Mouse (Mus musculus) heart, embryonic 16.5 days (tissue): ENCODE measurements around the gene Ftcd. TPM values are rescaled to one million over a fixed set of nuclear protein-coding genes. Genes with fewer than 3 reads are reported as not detected.

Experiments used
- ATAC-seq: fragments of 200-750 bp; cut with Nextera tagmentation; replicated peaks from 2 replicates; pipeline ENCODE4 v1.8.0; 2017; ENCODE audit warnings: moderate number of reproducible peaks; ENCODE audit not compliant: insufficient read depth, low FRiP score; ENCODE audit errors: extremely low read depth
- H3K27ac ChIP-seq: fragments of 300-500 bp; sonication (generic); 2 replicates; pipeline ENCODE4 v1.5.1; 2014; ENCODE audit warnings: mild to moderate bottlenecking, low read length, control low read depth, moderate library complexity
- H3K27me3 ChIP-seq: fragments of 300-500 bp; sonication (generic); 2 replicates; pipeline ENCODE4 v1.6.1; 2014; ENCODE audit warnings: low read length, mixed read lengths; ENCODE audit not compliant: control insufficient read depth, insufficient read depth
- H3K36me3 ChIP-seq: fragments of 300-500 bp; sonication (generic); 2 replicates; pipeline ENCODE4 v1.6.1; 2014; ENCODE audit not compliant: control insufficient read depth, insufficient read depth
- H3K4me1 ChIP-seq: fragments of 300-500 bp; sonication (generic); 2 replicates; pipeline ENCODE4 v1.6.1; 2014; ENCODE audit warnings: low read length, mixed read lengths; ENCODE audit not compliant: control insufficient read depth, insufficient read depth
- H3K4me2 ChIP-seq: fragments of 300-500 bp; sonication (generic); 2 replicates; pipeline ENCODE4 v1.6.1; 2014; ENCODE audit warnings: low read depth, mild to moderate bottlenecking, control low read depth, low read length
- H3K4me3 ChIP-seq: fragments of 300-500 bp; sonication (generic); 2 replicates; pipeline ENCODE4 v1.5.1; 2014; ENCODE audit warnings: mild to moderate bottlenecking, control low read depth, low read length
- H3K9ac ChIP-seq: fragments of 300-500 bp; sonication (generic); 2 replicates; pipeline ENCODE4 v1.6.1; 2014; ENCODE audit warnings: low read length, control low read depth
- H3K9me3 ChIP-seq: fragments of 300-500 bp; sonication (generic); replicated peaks from 2 replicates; pipeline ENCODE4 v1.6.1; 2016; ENCODE audit warnings: low read length; ENCODE audit not compliant: control insufficient read depth
- WGBS: fragments of 180-500 bp; shearing (Covaris S2); extraction: QIAGEN DNeasy Blood & Tissue Kit; methylation state at CpG from one replicate; pipeline ENCODE4 v1.1.7; 2014; 5-methylcytosine and 5-hydroxymethylcytosine counted together
- polyA plus RNA-seq: library from polyadenylated mRNA; unstranded; fragments of >200 nt; fragmentation: Nextera tagmentation; extraction: Ambion mirVana; gene quantifications from 2 replicates; pipeline ENCODE4 v1.2.1, GENCODE M21; 2015

Ftcd gene
- polyA plus RNA-seq, 1 experiment from 2014 or later, result 3.5 TPM

GRCm38 (mm10) chr10:76548218-76548617, 27.2 kb upstream of the Ftcd start:
- H3K4me2 ChIP-seq, result no peak overlapping the region
- no peak overlapping the region for H3K4me3 ChIP-seq
- H3K4me1 ChIP-seq, result no peaks in the 10 kb centered on the region
- H3K27ac ChIP-seq, result no peak overlapping the region
- ATAC-seq, result no peak
- H3K36me3 ChIP-seq, result peaks cover 65% of the 10 kb centered on the region
- H3K9ac ChIP-seq, result no peak overlapping the region
- no peaks in the 10 kb centered on the region for H3K27me3 ChIP-seq
- 91% methylated on average over 8 of the region's 8 CpGs for whole genome bisulfite sequencing
- H3K9me3 ChIP-seq, result no peaks in the 10 kb centered on the region

DNA sequence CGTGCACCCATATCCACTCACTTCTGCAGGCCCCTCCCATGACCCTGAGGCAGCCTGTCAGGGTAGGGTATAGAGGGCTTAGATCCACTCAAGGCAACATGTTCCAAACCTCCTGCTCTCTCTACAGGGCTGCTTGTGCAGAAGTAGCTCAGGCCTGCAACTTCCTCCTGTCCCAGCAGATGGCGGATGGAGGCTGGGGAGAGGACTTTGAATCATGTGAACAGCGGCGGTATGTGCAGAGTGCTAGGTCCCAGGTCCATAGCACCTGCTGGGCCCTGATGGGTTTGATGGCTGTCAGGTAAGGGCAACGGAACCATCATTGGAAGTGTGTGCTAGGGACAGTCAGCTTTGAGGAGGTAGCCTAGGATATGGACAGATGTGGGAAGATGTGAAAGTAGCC, 25.0 kb upstream of the Ftcd start:
- Histone ChIP-seq H3K36me3 (peaks cover 57% of the 10 kb centered on the region), H3K4me1 (no peaks in the 10 kb centered on the region), H3K4me2 (no peak overlapping the region), H3K9ac (no peak overlapping the region), H3K9me3 (no peaks in the 10 kb centered on the region), H3K27me3 (no peaks in the 10 kb centered on the region), H3K4me3 (no peak overlapping the region), H3K27ac (no peak overlapping the region)
- no peak for ATAC-seq
- 91% methylated on average over 5 of the region's 5 CpGs for WGBS

DNA sequence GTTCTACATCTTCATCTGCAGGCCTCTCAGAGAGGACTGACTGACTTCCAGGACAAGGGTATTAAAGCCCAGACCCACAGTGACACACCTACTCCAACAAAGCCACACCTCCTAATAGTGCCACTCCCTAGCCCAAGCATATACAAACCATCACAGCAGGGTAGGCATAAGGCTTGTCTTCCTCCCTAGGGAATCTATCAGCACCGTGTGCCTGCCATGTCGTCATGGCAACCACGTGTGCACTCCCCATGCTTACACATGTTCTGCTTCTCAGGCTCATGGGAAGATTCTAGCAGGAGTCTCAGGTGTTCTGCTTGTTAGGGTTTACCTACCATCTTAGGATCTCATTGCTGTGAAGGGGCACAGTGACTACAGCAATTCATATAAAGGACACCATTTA, 23.9 kb upstream of the Ftcd start:
- H3K27ac ChIP-seq, result no peak overlapping the region
- no peak overlapping the region for H3K9ac ChIP-seq
- ATAC-seq, result no peak
- no peak overlapping the region for H3K4me2 ChIP-seq
- WGBS, result 77% methylated on average over 3 of the region's 3 CpGs
- H3K36me3 ChIP-seq, result peaks cover 48% of the 10 kb centered on the region
- no peak overlapping the region for H3K4me3 ChIP-seq
- no peaks in the 10 kb centered on the region for H3K27me3 ChIP-seq
- no peaks in the 10 kb centered on the region for H3K9me3 ChIP-seq
- H3K4me1 ChIP-seq, result no peaks in the 10 kb centered on the region

GRCm38 (mm10) chr10:76554061-76554460, 21.4 kb upstream of the Ftcd start:
- no peaks in the 10 kb centered on the region for H3K27me3 ChIP-seq
- no peak for ATAC-seq
- H3K4me2 ChIP-seq, result no peak overlapping the region
- no peak overlapping the region for H3K9ac ChIP-seq
- 86% methylated on average over 5 of the region's 5 CpGs for WGBS
- H3K9me3 ChIP-seq, result no peaks in the 10 kb centered on the region
- no peak overlapping the region for H3K27ac ChIP-seq
- H3K4me1 ChIP-seq, result no peaks in the 10 kb centered on the region
- no peak overlapping the region for H3K4me3 ChIP-seq
- peaks cover 39% of the 10 kb centered on the region for H3K36me3 ChIP-seq

DNA sequence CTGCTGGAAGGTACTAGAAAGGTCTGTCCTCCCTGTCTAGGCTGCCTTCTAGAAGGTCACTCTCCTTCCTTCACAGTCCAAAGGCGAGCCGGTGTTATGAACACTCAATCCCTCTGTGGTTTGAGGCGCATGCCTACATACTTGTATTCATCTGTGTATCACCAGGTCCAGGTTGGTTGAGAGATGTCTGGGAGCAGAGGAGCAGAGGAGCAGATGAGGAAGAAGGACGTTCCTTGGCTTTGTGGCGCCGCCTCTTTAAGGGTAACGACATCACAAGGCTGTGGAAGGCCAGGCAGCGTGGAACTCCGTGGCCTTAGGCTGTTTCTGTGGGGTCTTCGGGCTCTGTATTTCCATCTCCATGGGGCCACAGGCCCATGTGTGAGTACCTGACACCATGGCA, 13.5 kb upstream of the Ftcd start, which contains the start of gene Spatc1l:
Gene Spatc1l (plus strand): TSS at position 301 of the 400 bp plus-strand sequence.
- Histone ChIP-seq H3K27me3 (no peaks in the 10 kb centered on the region), H3K27ac (no peak within 1 kb of the TSS), H3K4me1 (no peaks in the 10 kb centered on the region), H3K9me3 (no peaks in the 10 kb centered on the region), H3K36me3 (no peaks in the 10 kb centered on the region), H3K4me3 (no peak within 1 kb of the TSS), H3K4me2 (no peak within 1 kb of the TSS), H3K9ac (no peak within 1 kb of the TSS)
- WGBS, result 90% methylated on average over 10 of the region's 10 CpGs
- no peak for ATAC-seq

DNA sequence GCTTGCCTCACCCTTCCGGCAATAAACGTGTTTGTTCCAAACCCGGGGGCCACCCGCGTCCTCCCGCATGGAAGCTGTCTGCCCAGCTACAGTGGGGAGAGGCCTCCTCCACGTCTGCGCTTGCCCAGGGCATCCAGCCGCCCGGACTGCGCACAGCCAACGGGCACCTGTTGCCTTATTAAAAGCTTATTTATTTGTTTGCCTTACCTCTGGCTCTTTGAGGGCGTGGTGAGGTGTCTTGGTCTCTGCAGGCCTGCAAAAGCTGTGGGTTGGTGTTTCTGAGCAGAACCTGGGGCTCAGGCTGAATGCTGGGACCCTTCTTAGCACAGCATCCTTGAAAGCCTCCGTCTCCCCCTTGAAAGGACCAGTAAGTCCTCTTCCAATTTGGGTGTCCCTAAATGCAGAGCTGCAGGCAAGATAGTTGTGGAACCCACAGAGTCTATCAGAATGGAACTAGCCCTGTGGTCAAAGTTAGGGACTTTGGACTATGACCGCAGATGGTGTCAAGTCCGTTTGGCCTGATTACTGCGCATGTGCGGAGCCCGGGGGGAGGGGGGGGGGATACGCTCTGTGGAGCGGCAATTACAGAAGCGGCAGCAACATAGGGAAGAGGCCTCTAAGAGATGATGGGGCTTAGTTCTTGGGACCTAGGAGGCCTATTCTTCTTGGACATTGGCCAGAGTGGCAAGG, 5.3 kb upstream of the Ftcd start:
- Histone ChIP-seq H3K4me3 (no peak overlapping the region), H3K27me3 (no peaks in the 10 kb centered on the region), H3K9ac (no peak overlapping the region), H3K4me2 (no peak overlapping the region), H3K9me3 (0 out of 2 replicates have a peak, but pooled peaks cover 2% of the 10 kb centered on the region), H3K36me3 (no peaks in the 10 kb centered on the region), H3K4me1 (no peaks in the 10 kb centered on the region), H3K27ac (no peak overlapping the region)
- WGBS, result 91% methylated on average over 22 of the region's 22 CpGs
- no peak for ATAC-seq

DNA sequence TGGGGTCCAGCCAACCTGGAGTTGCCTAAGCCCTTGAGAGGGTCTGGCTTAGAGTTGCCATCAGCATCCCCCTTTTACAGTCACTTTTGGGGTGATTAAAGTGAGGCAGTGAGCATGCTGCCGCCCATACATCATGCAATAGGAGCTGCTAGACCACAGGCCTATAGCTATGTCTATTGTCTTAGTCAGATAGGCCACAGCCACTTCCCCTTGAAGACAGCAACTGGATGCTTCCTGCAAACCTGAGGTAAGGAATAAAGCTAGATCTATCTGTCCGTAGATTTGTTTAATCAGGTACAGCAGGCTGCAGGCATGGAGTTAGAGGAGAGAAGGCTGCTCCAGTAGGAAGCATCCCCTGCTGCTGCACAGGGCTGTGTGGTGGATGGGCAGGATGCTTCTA, 4.4 kb upstream of the Ftcd start:
- Histone ChIP-seq H3K27me3 (no peaks in the 10 kb centered on the region), H3K36me3 (no peaks in the 10 kb centered on the region), H3K27ac (no peak overlapping the region), H3K4me1 (no peaks in the 10 kb centered on the region), H3K4me3 (no peak overlapping the region), H3K9me3 (0 out of 2 replicates have a peak, but pooled peaks cover 2% of the 10 kb centered on the region), H3K9ac (no peak overlapping the region), H3K4me2 (no peak overlapping the region)
- WGBS, result 52% methylated on average over 2 of the region's 2 CpGs
- no peak for ATAC-seq

- Histone ChIP-seq H3K36me3 (no peaks in the 10 kb centered on the region), H3K27me3 (no peaks in the 10 kb centered on the region), H3K4me2 (no peak overlapping the region), H3K4me1 (no peaks in the 10 kb centered on the region; the same call in 1 of the 2 replicates), H3K9me3 (0 out of 2 replicates have a peak, but pooled peaks cover 2% of the 10 kb centered on the region), H3K27ac (no peak overlapping the region), H3K4me3 (no peak overlapping the region), H3K9ac (no peak overlapping the region)
- no peak for ATAC-seq
- 78% methylated on average over 3 of the region's 3 CpGs for WGBS
These were observed 3.3 kb upstream of the Ftcd start for GRCm38 (mm10) chr10:76572151-76572550.

DNA sequence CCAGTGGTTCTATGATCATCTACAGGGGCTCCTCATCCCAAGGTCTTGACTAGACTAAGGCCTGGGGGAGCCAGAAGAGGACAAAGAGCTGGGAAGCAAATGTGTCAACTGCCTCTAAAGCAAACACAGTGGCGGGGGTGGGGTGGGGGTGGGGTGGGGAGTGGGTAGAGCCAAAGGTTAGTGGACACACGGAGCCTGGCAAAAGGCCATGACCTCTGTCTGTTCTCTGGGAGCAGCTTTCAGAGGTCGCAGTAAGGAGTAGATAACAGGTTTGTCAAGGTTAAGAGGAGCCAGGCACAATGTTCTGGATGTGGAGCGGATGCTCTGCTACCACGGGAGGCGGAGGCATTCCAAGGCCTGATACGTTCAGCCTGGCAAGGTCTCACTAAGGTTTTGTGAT, 1.5 kb downstream of the Ftcd start:
- Histone ChIP-seq H3K27me3 (no peaks in the 10 kb centered on the region), H3K9ac (no peak overlapping the region), H3K27ac (no peak overlapping the region), H3K4me2 (no peak overlapping the region), H3K4me3 (no peak overlapping the region), H3K36me3 (no peaks in the 10 kb centered on the region), H3K4me1 (no peaks in the 10 kb centered on the region; the same call in 1 of the 2 replicates), H3K9me3 (no peaks in the 10 kb centered on the region)
- no peak; the same call in 1 of the 2 replicates for ATAC-seq
- WGBS, result 58% methylated on average over 7 of the region's 7 CpGs
